Mouse (Mus musculus) B cell, adult 2 months (primary cell): Measurements from ENCODE around the gene H13.
"Not testable (repeated sequence)": the region's sequence is repeated elsewhere in the genome, so short reads cannot be mapped to it uniquely, and the experiment has no call there.

Source experiments
- DNase-seq, 2 experiments: peaks; one replicate each; pipeline ENCODE4 v3.0.0; 2022

The H13 gene

GRCm38 (mm10) chr2:152666191-152666590 is 3.1 kb upstream of the H13 start:
- not testable (repeated sequence) for DNase-seq

GRCm38 (mm10) chr2:152669639-152670484 is 601 bp downstream of the H13 start:
- no peak for DNase-seq

GRCm38 (mm10) chr2:152670983-152671641 is 1.9 kb downstream of the H13 start:
- DNase-seq = peak; percentile 68 to 70

DNA sequence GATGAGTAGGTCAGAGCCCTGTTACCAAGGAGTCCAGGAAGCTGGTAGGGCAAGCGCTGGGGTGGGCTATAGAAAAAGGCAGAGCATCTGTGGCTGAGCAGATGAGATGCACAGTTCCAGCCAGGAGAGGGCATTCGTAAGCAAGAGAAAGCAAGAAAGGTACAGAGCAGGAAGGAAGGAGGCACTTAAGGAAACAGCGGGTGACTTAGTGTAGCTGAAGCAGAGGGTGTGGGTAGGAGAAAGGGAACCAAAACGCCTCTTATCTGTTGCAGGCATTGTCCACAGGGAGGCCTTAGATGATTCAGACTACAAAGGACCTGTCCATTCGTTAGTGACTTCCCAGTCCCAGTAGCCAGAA is 2.4 kb downstream of the H13 start:
- peak; percentile 57 to 62 for DNase-seq

GRCm38 (mm10) chr2:152672166-152672565 is 2.9 kb downstream of the H13 start:
- no peak for DNase-seq

- no peak for DNase-seq
Measured at GRCm38 (mm10) chr2:152674148-152674547, 4.9 kb downstream of the H13 start.

DNA sequence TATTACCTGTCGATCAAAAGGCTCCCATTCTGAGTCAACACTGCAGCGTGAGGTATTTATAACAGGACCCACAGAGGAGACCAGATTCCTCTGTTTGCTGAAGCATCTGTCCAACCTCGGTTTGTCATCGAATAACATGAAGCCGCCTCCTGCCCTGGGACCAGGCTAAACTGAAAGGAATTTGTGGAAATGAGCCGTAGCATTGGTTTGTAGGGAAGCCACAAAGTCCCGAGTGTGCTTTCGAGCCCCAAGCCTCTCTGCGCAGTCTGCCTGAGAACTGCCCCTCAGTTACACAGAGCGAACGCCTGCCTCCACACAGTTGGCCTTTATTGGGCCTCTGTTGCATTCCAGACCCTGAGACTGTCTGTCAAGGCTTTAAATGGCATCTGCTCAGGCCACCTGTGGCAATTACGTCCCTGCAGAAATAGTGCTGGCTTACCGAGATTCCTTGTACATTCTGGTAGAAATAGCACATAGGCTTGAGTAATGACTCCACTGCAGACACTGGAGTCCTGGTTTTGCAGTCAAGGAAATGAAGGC is 6.1 kb downstream of the H13 start:
- no peak for DNase-seq

DNA sequence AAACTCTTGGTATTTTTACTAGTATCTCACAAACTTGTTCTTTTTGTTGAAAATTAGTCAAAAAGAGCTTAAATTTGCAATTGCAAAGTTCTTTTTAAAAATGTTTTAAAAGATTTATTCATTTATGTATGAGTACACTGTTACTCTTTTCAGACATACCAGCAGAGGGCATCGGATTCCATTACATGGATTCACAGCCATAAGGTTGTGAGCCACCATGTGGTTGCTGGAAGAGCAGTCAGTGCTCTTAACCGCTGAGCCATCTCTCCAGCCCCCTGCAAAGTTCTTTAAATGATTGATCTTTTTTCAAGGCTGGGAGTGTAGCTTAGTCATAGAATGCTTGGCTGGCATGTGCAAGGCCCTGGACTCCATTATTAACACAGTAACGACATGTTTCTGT is 9.0 kb downstream of the H13 start:
- peak; percentile 27 to 29 for DNase-seq

DNA sequence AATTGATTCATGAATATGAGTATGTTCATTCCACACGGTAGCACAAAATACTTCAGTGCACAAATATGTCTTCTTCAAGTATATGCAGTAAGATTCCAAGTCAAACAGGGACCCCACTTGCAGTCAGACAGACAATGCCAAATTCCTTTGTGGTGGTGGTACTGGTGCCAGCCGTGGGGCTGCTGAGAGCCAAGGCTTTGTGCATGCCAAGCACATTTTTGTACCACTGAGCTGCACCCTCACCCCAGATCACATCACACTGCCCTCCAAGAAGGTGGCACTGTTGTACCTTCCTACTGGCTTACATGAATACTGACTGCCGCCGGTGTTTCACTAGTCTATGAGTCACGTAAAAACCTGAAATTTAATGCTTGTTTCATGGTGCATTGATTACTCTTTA is 9.7 kb downstream of the H13 start:
- no peak for DNase-seq

DNA sequence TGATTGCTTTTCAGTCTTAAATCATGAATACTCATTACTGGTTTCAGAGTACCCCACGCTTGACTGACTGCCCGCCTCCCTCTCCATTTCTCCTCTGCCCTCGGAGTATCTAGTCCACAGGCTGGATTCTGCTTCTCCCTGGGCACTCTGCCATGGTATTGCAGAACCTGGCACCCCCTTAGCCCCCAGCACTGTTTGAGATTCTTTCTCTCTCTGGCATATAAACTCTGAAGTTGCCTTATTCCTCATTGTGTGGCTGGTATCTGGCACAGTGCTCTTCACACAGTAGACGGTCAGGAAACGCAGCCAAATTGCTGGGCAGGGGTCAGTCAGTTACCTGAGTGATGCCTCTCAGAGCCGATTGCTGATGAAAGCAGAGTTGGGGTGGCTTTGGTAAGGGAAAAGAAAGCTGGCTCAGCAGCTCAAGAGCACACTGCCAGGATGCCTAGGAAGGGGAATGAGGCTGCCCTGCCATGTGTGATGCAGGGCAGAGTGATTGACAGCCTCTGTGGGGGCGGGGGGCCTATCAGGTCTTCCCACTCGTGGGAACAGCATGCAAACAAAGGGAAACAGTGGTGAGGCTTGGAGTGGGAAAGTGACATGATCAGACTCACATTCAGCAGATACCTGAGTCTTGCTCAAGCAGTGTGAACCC is 10.6 kb downstream of the H13 start:
- no peak for DNase-seq

GRCm38 (mm10) chr2:152683086-152683485 is 13.8 kb downstream of the H13 start:
- no peak for DNase-seq

GRCm38 (mm10) chr2:152686399-152686798 is 17.1 kb downstream of the H13 start:
- DNase-seq = no peak

DNA sequence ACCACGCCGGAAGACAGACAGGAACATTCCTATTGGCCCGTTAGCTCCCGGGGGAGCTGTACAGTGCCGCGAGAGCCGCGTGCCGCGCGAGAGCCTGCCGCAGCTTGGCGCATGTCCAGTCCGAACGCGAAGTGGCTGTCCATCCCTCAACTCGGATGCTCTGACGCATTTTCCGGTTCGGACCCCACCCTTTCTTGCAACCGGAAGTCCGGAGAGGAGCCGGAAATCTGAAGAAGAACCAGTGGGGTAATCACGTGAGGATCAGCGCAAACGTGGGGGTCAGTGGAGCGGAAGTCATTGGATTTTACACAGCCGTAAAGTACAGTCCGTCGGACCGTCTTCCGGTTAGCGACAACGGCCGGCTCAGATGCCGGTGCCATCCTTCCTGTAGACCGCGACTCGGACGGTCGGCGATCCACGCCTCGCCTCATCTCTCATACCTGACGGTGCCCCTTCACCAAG is 17.6 kb downstream of the H13 start, which contains the start of gene Mcts2:
Mcts2 (plus strand) TSS at position 230 of the 462 bp plus-strand sequence.
- DNase-seq = peak; percentile 4 to 6

- no peak for DNase-seq
Measured at GRCm38 (mm10) chr2:152691564-152692217, 22.4 kb downstream of the H13 start.

- DNase-seq = peak; percentile 78 to 81
Measured at GRCm38 (mm10) chr2:152693233-152693632, 24.0 kb downstream of the H13 start.

DNA sequence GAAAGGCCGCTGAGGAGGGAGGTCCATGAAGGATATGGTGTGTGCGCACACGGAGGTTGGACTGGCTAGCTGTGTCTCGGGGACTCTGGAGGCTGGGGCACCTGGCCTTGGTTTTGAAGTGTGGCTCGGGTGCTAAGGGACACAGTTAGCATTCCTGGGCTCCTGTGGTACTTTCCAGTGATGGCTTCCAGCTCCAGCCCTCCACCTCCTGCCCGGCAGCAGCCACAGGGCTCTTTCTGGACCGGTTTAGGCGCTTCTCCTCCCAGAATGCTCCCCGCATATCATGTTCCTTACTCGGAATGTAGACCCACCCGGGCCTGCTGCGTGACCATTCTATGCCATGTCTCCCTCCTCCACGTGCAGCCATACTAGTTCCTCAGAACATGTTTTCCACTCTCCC is 24.5 kb downstream of the H13 start:
- no peak for DNase-seq

- no peak for DNase-seq
Measured at GRCm38 (mm10) chr2:152694708-152695107, 25.4 kb downstream of the H13 start.

DNA sequence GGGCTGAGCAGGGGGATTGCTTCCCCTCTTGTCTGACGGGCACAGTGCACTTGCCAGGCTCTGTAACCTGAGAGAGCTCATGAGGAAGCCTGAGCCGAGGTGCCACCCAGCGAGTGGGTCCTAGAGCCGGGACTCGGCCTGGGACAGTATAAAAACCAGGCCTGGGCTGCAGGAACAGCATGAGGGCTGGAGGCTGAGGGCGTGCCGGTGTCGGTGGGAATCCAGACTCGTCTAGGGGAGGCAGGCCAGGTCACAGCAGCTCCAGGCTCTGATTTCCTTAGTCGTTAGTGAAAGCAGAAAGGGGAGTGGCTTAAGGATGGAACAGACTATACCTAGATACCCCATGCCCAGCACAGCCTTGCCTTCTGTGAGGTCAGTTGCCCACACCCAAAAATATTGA is 26.8 kb downstream of the H13 start:
- DNase-seq = no peak

- peak; percentile 93 to 95 for DNase-seq
Measured at GRCm38 (mm10) chr2:152696476-152697164, 27.4 kb downstream of the H13 start.

GRCm38 (mm10) chr2:152700138-152700537 is 30.9 kb downstream of the H13 start:
- DNase-seq = no peak

- DNase-seq = no peak
Measured at GRCm38 (mm10) chr2:152700725-152701124, 31.5 kb downstream of the H13 start.

GRCm38 (mm10) chr2:152703596-152704255 is 34.5 kb downstream of the H13 start:
- DNase-seq = no peak
